ENCODE assay signal across 8 mouse cellular contexts in the genomic region with DNA sequence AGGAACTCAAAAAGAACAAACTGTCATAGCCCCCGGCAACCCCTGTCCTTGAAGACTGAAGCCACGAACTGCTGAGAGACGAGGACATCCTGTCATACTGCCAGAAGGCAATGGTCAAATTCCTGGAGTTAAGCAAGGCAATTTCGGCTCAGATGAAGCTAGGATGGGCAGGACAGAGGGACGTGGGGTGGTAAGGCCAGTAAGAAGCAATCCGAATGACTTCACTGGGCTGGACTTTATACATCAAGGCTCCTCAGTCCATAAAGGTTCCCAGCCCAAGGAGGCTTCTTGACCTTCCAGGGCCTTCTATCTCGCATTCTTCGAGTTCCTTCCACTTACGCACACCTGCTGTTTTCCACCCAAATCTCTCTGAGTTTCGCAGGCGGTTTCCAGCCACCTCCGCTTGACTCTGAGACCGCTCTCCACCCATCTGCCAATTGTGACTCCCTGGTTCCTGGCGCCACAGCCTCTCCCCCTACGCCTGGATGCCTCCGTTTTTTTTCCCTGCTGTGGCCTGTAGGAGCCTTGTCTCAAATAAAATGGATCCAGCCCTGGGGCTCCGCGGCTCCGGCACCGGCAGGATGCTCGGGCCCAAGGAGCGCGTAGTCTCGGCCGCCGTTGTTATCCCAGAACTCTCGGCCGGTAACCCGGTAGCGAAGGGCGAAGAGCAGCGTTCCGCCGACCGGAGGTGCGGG. TPM values are rescaled to one million over a fixed set of nuclear protein-coding genes. Genes with fewer than 3 reads are reported as not detected.
DNase-seq lines count a peak whose midpoint lies in the region; ATAC-seq and TF ChIP-seq lines count a peak whose summit lies in the region.

No protein-coding gene starts in this region.

- H3K9me3 ChIP-seq in forebrain, postnatal 0 days (ENCODE audit: low read length): no peaks in the 10 kb centered on the region
- no peaks in the 10 kb centered on the region for H3K9me3 ChIP-seq in limb, embryonic 15.5 days

- intact Hi-C loops in left cerebral cortex, postnatal 4 days (cut with DNase I): no loop called here

- peaks cover 5% of the 10 kb centered on the region; the same call in 1 of the 2 replicates for H3K4me1 ChIP-seq in bone marrow macrophage, adult 2 months (ENCODE audit: control insufficient read depth, insufficient read depth, low read length)
- peaks cover 4% of the 10 kb centered on the region; the same call in 1 of the 2 replicates for H3K4me1 ChIP-seq in forebrain, postnatal 0 days (ENCODE audit: insufficient read depth)
- peaks cover 14% of the 10 kb centered on the region for H3K4me1 ChIP-seq in limb, embryonic 15.5 days

- H3K27ac ChIP-seq in bone marrow macrophage, adult 2 months (ENCODE audit: insufficient read depth, low read depth, low read length): peak overlapping the region; percentile 34
- H3K27ac ChIP-seq in forebrain, postnatal 0 days (ENCODE audit: low read depth, low read length): peak overlapping the region; percentile 96
- H3K27ac ChIP-seq in limb, embryonic 15.5 days: peak overlapping the region; percentile 81

- no peak for TF ChIP-seq POLR2A in bone marrow macrophage, adult 2 months (IDR thresholded peaks at IDR 0.05; ENCODE audit: borderline replicate concordance, low read depth, low read length)
- TF ChIP-seq POLR2A in myocyte (IDR thresholded peaks at IDR 0.05; ENCODE audit: insufficient read length, low read depth): no peak

- peaks cover 3% of the 10 kb centered on the region; the same call in 1 of the 2 replicates for H3K36me3 ChIP-seq in forebrain, postnatal 0 days (ENCODE audit: insufficient read depth)
- H3K36me3 ChIP-seq in limb, embryonic 15.5 days: no peaks in the 10 kb centered on the region
- H3K36me3 ChIP-seq in myocyte (ENCODE audit: control insufficient read depth, insufficient read depth): no peaks in the 10 kb centered on the region

- H3K4me2 ChIP-seq in forebrain, postnatal 0 days (ENCODE audit: low read depth): peak overlapping the region; percentile 67
- peak overlapping the region; percentile 99 for H3K4me2 ChIP-seq in limb, embryonic 15.5 days
- H3K4me2 ChIP-seq in myocyte (ENCODE audit: low read depth): peak overlapping the region; percentile 97

- peak overlapping the region; percentile 88 for H3K4me3 ChIP-seq in bone marrow macrophage, adult 2 months (ENCODE audit: insufficient read depth, low read length)
- peak overlapping the region; percentile 58 for H3K4me3 ChIP-seq in forebrain, postnatal 0 days (ENCODE audit: low read depth, low read length)
- peak overlapping the region; percentile 75 for H3K4me3 ChIP-seq in limb, embryonic 15.5 days
- peak overlapping the region; percentile 29 for H3K4me3 ChIP-seq in myocyte

- H3K27me3 ChIP-seq in forebrain, postnatal 0 days (ENCODE audit: insufficient read depth, low read length): no peaks in the 10 kb centered on the region
- H3K27me3 ChIP-seq in limb, embryonic 15.5 days: peaks cover 28% of the 10 kb centered on the region
- no peaks in the 10 kb centered on the region for H3K27me3 ChIP-seq in myocyte (ENCODE audit: control insufficient read depth, insufficient read depth, insufficient read length)

- peak; percentile 63 for ATAC-seq in forebrain, postnatal 0 days
- ATAC-seq in limb, embryonic 15.5 days (ENCODE audit: insufficient number of reproducible peaks, low FRiP score, low TSS enrichment, low read depth): peak; percentile 7; the same call in 1 of the 2 replicates

- no peaks in the 10 kb centered on the region for H3K79me2 ChIP-seq in myocyte (ENCODE audit: control insufficient read depth, insufficient read depth)

- peak overlapping the region; percentile 68 for H3ac ChIP-seq in myocyte (ENCODE audit: control insufficient read depth, insufficient read length)

- peak overlapping the region; percentile 93 for H3K9ac ChIP-seq in forebrain, postnatal 0 days
- peak overlapping the region; percentile 77 for H3K9ac ChIP-seq in limb, embryonic 15.5 days

- WGBS in forebrain, postnatal 0 days: 3% methylated on average over 36 of the region's 36 CpGs
- WGBS in limb, embryonic 15.5 days: 2% methylated on average over 36 of the region's 36 CpGs

- no peak for TF ChIP-seq CTCF in bone marrow macrophage, adult 2 months (IDR thresholded peaks at IDR 0.05; ENCODE audit: low read depth, low read length)
- peak; percentile 28 for TF ChIP-seq CTCF in forebrain, postnatal 0 days (IDR thresholded peaks at IDR 0.05; ENCODE audit: low read depth)

- DNase-seq in left cerebral cortex, postnatal 4 days: peak; percentile 63
- no peak for DNase-seq in left cerebral cortex, adult 11 months (ENCODE audit: low spot score)
- peak; percentile 76 for DNase-seq in forebrain, postnatal 0 days
- no peak for DNase-seq in layer of hippocampus, postnatal 36 days
- DNase-seq in adrenal gland, adult 8-10 months: no peak

TF ChIP-seq in myocyte, 11 proteins besides CTCF, POLR2A, EP300 and RAD21:
- TF ChIP-seq USF1 (IDR thresholded peaks at IDR 0.05; ENCODE audit: low read depth) (no peak), CEBPB (IDR thresholded peaks at IDR 0.05; ENCODE audit: insufficient read depth, poor library complexity, severe bottlenecking) (no peak), TCF3 (IDR thresholded peaks at IDR 0.05; ENCODE audit: insufficient read length, low read depth) (no peak), MAX (IDR thresholded peaks at IDR 0.05; ENCODE audit: low read depth) (no peak), E2F4 (IDR thresholded peaks at IDR 0.05; ENCODE audit: insufficient read depth) (no peak), POLR2AphosphoS2 (IDR thresholded peaks at IDR 0.05; ENCODE audit: insufficient read length, low read depth) (no peak), MYOG (IDR thresholded peaks at IDR 0.05; ENCODE audit: control insufficient read depth in 1 of 3, insufficient read depth in 1 of 3, insufficient read length in 2 of 3, low read depth in 2 of 3) (no peak), SRF (IDR thresholded peaks at IDR 0.05; ENCODE audit: control insufficient read depth, insufficient read length, low read depth) (no peak), REST (IDR thresholded peaks at IDR 0.05; ENCODE audit: insufficient read depth, insufficient read length) (no peak), MYOD1 (IDR thresholded peaks at IDR 0.05; ENCODE audit: control insufficient read depth in 1 of 3, insufficient read length in 2 of 3, low read depth in 2 of 3) (no peak), TCF12 (IDR thresholded peaks at IDR 0.05; ENCODE audit: insufficient read depth, poor library complexity, severe bottlenecking) (no peak)
TF ChIP-seq in myocyte: peak in this region for 0.

RNA-seq across cellular contexts. Expression of gene Ppp1r3e, which starts 1.4 kb away (rescaled TPM):
- total RNA-seq in left cerebral cortex, postnatal 4 days (2021): 10 to 100 TPM; 50.0 to 54.6 TPM
- polyA plus RNA-seq in bone marrow macrophage, adult 2 months (2012; ENCODE audit: insufficient read depth, insufficient read length, missing spikeins): 11.3 and 13.9 TPM in 2 replicates
- total RNA-seq in forebrain, postnatal 0 days (2014; rRNA removed): 17.4 and 19.7 TPM in 2 replicates
- 2.3 and 3.3 TPM in 2 replicates for polyA plus RNA-seq in forebrain, postnatal 0 days (2015; fragmentation: Nextera tagmentation; extraction: Ambion mirVana)
- polyA plus RNA-seq in limb, embryonic 15.5 days (2015; fragmentation: Nextera tagmentation; extraction: Ambion mirVana): 0.94 and 1.0 TPM in 2 replicates
- polyA plus RNA-seq in myocyte (2012; fragmentation: generic; extraction: Trizol): 0.71 TPM
- 10 to 100 TPM; 17.9 to 20.7 TPM for total RNA-seq in layer of hippocampus, postnatal 36 days (2021)
- total RNA-seq in adrenal gland, adult 8-10 months (2022): 10 to 100 TPM; 18.5 to 26.6 (median 21.6) TPM

RNA-seq across cellular contexts. Expression of gene Homez, which starts 5.2 kb away (rescaled TPM):
- 10 to 100 TPM in 1 of 2 experiments, 1 to 10 TPM in 1; 7.9 to 17.0 TPM for total RNA-seq in left cerebral cortex, postnatal 4 days (2021)
- polyA plus RNA-seq in bone marrow macrophage, adult 2 months (2012; ENCODE audit: insufficient read depth, insufficient read length, missing spikeins): 5.2 and 6.5 TPM in 2 replicates
- total RNA-seq in forebrain, postnatal 0 days (2014; rRNA removed): 7.1 and 7.2 TPM in 2 replicates
- 2.7 and 6.9 TPM in 2 replicates for polyA plus RNA-seq in forebrain, postnatal 0 days (2015; fragmentation: Nextera tagmentation; extraction: Ambion mirVana)
- polyA plus RNA-seq in limb, embryonic 15.5 days (2015; fragmentation: Nextera tagmentation; extraction: Ambion mirVana): 8.3 and 8.4 TPM in 2 replicates
- 2.5 TPM for polyA plus RNA-seq in myocyte (2012; fragmentation: generic; extraction: Trizol)
- 10 to 100 TPM; 21.2 to 25.8 TPM for total RNA-seq in layer of hippocampus, postnatal 36 days (2021)
- total RNA-seq in adrenal gland, adult 8-10 months (2022): 10 to 100 TPM; 18.7 to 29.2 (median 21.7) TPM

RNA-seq across cellular contexts. Expression of gene Bcl2l2, which starts 7.2 kb away (rescaled TPM):
- 10 to 100 TPM; 49.9 to 54.6 TPM for total RNA-seq in left cerebral cortex, postnatal 4 days (2021)
- 25.9 and 29.2 TPM in 2 replicates for polyA plus RNA-seq in bone marrow macrophage, adult 2 months (2012; ENCODE audit: insufficient read depth, insufficient read length, missing spikeins)
- total RNA-seq in forebrain, postnatal 0 days (2014; rRNA removed): 33.2 and 38.0 TPM in 2 replicates
- 2.5 and 2.9 TPM in 2 replicates for polyA plus RNA-seq in forebrain, postnatal 0 days (2015; fragmentation: Nextera tagmentation; extraction: Ambion mirVana)
- polyA plus RNA-seq in limb, embryonic 15.5 days (2015; fragmentation: Nextera tagmentation; extraction: Ambion mirVana): 3.8 and 4.6 TPM in 2 replicates
- 20.5 TPM for polyA plus RNA-seq in myocyte (2012; fragmentation: generic; extraction: Trizol)
- 100 to 1,000 TPM; 120 to 126 TPM for total RNA-seq in layer of hippocampus, postnatal 36 days (2021)
- total RNA-seq in adrenal gland, adult 8-10 months (2022): 10 to 100 TPM; 62.9 to 88.0 (median 73.9) TPM

RNA-seq across cellular contexts. Expression of gene Gm20521, which starts 7.2 kb away (rescaled TPM):
- total RNA-seq in left cerebral cortex, postnatal 4 days (2021): not detected
- not detected in 2 replicates for polyA plus RNA-seq in bone marrow macrophage, adult 2 months (2012; ENCODE audit: insufficient read depth, insufficient read length, missing spikeins)
- 3.1 TPM in 1 of 2 replicates, not detected in the other for total RNA-seq in forebrain, postnatal 0 days (2014; rRNA removed)
- polyA plus RNA-seq in forebrain, postnatal 0 days (2015; fragmentation: Nextera tagmentation; extraction: Ambion mirVana): 0.30 and 0.89 TPM in 2 replicates
- 0.33 TPM in 1 of 2 replicates, not detected in the other for polyA plus RNA-seq in limb, embryonic 15.5 days (2015; fragmentation: Nextera tagmentation; extraction: Ambion mirVana)
- 0.47 TPM for polyA plus RNA-seq in myocyte (2012; fragmentation: generic; extraction: Trizol)
- total RNA-seq in layer of hippocampus, postnatal 36 days (2021): 10 to 100 TPM in 1 of 2 experiments, 1 to 10 TPM in 1; 7.5 to 14.5 TPM
- total RNA-seq in adrenal gland, adult 8-10 months (2022): 1 to 10 TPM in 3 of 4 experiments, under 1 TPM in 1; 0.99 to 9.0 (median 4.4) TPM

RNA-seq across cellular contexts. Expression of gene Pabpn1, which starts 16.3 kb away (rescaled TPM):
- 100 to 1,000 TPM; 325 to 354 TPM for total RNA-seq in left cerebral cortex, postnatal 4 days (2021)
- polyA plus RNA-seq in bone marrow macrophage, adult 2 months (2012; ENCODE audit: insufficient read depth, insufficient read length, missing spikeins): 144 and 176 TPM in 2 replicates
- 113 and 116 TPM in 2 replicates for total RNA-seq in forebrain, postnatal 0 days (2014; rRNA removed)
- polyA plus RNA-seq in forebrain, postnatal 0 days (2015; fragmentation: Nextera tagmentation; extraction: Ambion mirVana): 105 and 126 TPM in 2 replicates
- 83.4 and 94.3 TPM in 2 replicates for polyA plus RNA-seq in limb, embryonic 15.5 days (2015; fragmentation: Nextera tagmentation; extraction: Ambion mirVana)
- 70.6 TPM for polyA plus RNA-seq in myocyte (2012; fragmentation: generic; extraction: Trizol)
- 100 to 1,000 TPM; 231 to 275 TPM for total RNA-seq in layer of hippocampus, postnatal 36 days (2021)
- 100 to 1,000 TPM; 157 to 316 (median 238) TPM for total RNA-seq in adrenal gland, adult 8-10 months (2022)

Comparison
In these comparisons a context has a peak if more than half of its experiments do, and no peak if none do; other contexts are left out.
1. DNase-seq: peak in left cerebral cortex, postnatal 4 days (single experiment) and forebrain, postnatal 0 days (single experiment); none in left cerebral cortex, adult 11 months (single experiment), layer of hippocampus, postnatal 36 days (0 of 2) and adrenal gland, adult 8-10 months (single experiment).
2. H3K27ac ChIP-seq: peak in every context shown above with its lines; median percentile 96 in forebrain, postnatal 0 days; 81 in limb, embryonic 15.5 days; 34 in bone marrow macrophage, adult 2 months.
3. H3K4me3 ChIP-seq: peak in every context shown above with its lines; median percentile 88 in bone marrow macrophage, adult 2 months; 75 in limb, embryonic 15.5 days; 58 in forebrain, postnatal 0 days; 29 in myocyte.
4. Peak in every context shown above with its lines, with median percentiles within 50 percentile points of each other: H3K4me2 ChIP-seq.